Mouse (Mus musculus) liver, postnatal 0 days (tissue): Measurements from ENCODE around the gene Esx1.

Source experiments
- CTCF ChIP-seq: sonication (generic); IDR thresholded peaks from 2 replicates; pipeline ENCODE4 v1.5.1; 2016; ENCODE audit warnings: antibody characterized with exemption, low read depth
- EP300 ChIP-seq: IDR thresholded peaks from 2 replicates; pipeline ENCODE4 v1.6.1; 2016; ENCODE audit warnings: antibody characterized with exemption, low read depth, mild to moderate bottlenecking

DNA sequence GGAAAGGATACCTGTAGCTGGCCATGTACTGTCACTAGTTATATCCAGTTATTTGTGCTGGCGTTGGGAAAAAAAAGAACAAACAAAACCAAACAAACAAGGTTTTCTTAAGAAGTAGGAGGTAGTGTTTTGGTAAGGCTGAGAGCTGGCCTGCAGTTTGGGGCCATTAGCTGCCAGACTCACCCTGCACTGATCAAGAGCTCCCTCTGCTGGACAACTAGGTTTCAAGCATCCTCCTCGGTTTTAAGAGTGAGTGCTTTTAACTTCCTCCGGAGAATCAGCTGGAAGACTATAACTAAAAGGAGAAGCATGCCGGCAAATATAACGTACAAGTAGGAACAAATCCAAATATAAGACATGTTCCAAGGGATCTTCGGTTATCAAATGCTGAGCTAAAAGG is 19.8 kb upstream of the Esx1 start:
- TF ChIP-seq EP300 (no peak), CTCF (peak; percentile 75)
